Mouse (Mus musculus) right cerebral cortex, adult 18-20 months (tissue): ENCODE measurements around the gene Elf2.
"Not testable (repeated sequence)": the region's sequence is repeated elsewhere in the genome, so short reads cannot be mapped to it uniquely, and the experiment has no call there.

Source experiments
- DNase-seq: peaks from one replicate; pipeline ENCODE4 v3.0.0; 2022; ENCODE audit warnings: mixed read lengths

The Elf2 gene

GRCm38 (mm10) chr3:51327817-51328216 is 12.6 kb downstream of the Elf2 start:
- DNase-seq = no peak

GRCm38 (mm10) chr3:51327429-51327797 is 13.1 kb downstream of the Elf2 start:
- DNase-seq = no peak

DNA sequence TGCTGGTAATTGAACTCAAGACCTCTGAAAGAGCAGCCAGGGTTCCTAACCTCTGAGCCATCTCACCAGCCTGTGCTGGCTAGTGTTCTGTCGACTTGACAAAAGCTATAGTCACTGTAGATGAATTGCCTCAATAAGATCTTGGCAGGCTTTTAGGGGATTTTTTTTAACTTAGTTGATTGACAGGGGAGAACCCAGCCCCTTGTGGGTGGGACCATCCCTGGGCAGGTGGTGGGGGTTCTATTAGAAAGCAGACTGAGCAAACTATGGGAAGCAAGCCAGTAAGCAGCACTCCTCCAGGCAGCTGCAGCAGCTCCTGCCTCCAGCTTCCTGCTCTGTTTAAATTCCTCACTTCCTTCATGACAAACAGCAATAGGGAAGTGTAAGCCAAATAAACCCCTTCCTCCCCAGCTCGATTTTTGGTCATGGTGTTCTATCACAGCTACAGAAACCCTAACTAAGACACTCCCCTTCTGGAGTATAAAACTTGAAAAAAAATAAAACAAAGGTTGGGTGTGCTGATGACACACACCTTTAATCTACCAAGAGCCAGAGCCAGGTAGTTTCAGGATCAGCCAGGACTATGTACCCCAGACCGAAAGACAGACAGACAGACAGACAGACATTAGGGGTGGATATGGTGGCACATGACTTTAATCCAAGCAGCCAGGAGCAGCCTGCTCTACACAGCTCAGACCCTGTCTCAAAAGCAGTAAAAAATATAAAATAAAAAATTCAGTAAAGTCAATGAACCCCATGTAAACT is 13.6 kb downstream of the Elf2 start:
- peak; percentile 18 for DNase-seq

DNA sequence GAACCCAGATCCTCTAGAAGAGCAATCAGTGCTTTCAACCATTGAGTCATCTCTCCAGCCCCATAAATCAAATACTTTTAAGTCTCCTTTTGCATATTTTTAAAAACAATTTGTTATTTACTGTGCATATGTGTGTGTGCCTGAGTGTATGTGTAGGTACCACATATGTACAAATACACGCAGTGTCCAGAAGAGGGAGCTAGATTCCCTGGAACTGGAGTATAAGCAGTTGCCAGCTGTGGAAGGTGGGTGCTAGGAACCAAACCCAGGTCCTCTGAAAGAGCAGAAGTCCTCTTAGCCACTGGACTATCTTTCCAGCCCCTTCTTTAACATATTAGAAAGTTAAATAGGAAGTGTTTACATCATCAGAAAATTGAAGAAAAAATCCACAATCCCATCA is 15.0 kb downstream of the Elf2 start:
- no peak for DNase-seq

DNA sequence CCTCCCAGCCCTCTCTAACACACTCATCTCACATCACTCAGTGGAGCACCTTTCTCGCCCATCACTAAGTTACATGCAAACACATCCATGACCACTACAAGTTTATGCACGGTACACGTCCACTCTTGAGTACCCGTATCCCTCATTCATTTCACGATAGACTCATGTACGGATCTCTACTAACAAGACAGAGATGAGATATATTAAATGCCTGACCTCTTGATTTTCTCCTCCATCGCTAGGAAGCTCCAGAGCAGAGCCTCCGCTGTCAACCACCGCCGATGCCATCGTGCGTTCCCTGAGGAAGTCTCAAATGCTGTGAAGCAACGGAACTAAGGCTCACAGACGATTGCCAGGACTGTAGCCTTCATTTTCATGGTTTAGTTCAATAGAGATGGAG is 17.5 kb downstream of the Elf2 start:
- DNase-seq = no peak

- DNase-seq = no peak
Measured at GRCm38 (mm10) chr3:51322326-51322725, 18.1 kb downstream of the Elf2 start.

GRCm38 (mm10) chr3:51321141-51321540 is 19.3 kb downstream of the Elf2 start:
- DNase-seq = no peak

GRCm38 (mm10) chr3:51318053-51318452 is 22.4 kb downstream of the Elf2 start:
- DNase-seq = not testable (repeated sequence)

GRCm38 (mm10) chr3:51316876-51317275 is 23.6 kb downstream of the Elf2 start:
- DNase-seq = no peak

- no peak for DNase-seq
Measured at GRCm38 (mm10) chr3:51311638-51312037, 28.8 kb downstream of the Elf2 start.

GRCm38 (mm10) chr3:51310098-51310497 is 30.4 kb downstream of the Elf2 start:
- no peak for DNase-seq

GRCm38 (mm10) chr3:51306621-51307020 is 33.8 kb downstream of the Elf2 start:
- DNase-seq = no peak

GRCm38 (mm10) chr3:51305961-51306360 is 34.5 kb downstream of the Elf2 start:
- DNase-seq = no peak

- DNase-seq = no peak
Measured at GRCm38 (mm10) chr3:51302971-51303476, 37.4 kb downstream of the Elf2 start.

- DNase-seq = no peak
Measured at GRCm38 (mm10) chr3:51301583-51301982, 38.9 kb downstream of the Elf2 start.

GRCm38 (mm10) chr3:51296790-51297189 is 43.7 kb downstream of the Elf2 start:
- DNase-seq = no peak

- peak; percentile 46 for DNase-seq
Measured at GRCm38 (mm10) chr3:51295225-51295624, 45.2 kb downstream of the Elf2 start.

- DNase-seq = no peak
Measured at GRCm38 (mm10) chr3:51294251-51294650, 46.2 kb downstream of the Elf2 start.

DNA sequence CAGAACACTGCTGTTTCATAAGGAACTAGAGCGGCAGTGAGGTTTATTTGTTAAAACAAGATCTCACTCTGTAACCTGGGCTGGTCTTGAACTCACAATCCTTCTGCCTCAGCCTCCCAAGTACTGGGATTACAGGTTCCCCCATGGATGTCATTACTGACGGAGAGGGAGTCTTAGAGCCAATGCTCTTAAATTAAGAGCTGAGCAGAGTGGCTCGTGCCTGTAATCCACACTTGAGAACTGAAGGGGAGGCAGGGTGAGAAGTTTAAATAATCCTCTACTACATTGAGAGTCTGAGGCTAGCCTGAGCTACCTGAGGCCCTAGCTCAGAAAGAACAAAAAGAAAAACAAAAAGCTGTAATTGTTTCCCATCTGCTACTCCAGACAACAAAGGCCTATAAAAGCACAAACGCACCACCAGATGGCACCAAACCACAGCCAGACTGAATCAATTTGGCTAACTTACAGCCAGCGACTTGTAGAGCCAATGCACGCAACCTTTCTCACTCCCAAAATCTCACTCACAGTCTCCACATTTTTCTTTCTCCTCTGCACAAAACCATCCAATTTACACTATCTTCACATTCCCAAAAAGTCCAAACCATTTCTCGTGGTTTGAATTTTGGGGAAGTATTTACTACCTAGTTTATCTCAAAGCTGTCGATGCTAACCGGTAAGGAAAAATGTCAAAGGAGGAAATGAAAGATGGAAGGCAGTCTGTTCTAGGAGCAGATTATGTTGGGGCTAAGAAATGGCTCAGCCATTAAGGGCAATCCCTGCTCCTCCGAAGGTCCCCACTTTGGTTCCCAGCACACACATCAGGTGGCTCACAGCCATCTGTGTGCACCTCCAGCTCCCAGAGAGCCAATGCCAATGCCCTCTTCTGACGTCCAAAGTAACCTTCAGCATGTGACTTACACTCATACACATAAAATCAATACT is 51.3 kb downstream of the Elf2 start:
- peak; percentile 79 for DNase-seq

- DNase-seq = no peak
Measured at GRCm38 (mm10) chr3:51284375-51284774, 56.1 kb downstream of the Elf2 start.

GRCm38 (mm10) chr3:51281727-51282126 is 58.7 kb downstream of the Elf2 start:
- DNase-seq = no peak

DNA sequence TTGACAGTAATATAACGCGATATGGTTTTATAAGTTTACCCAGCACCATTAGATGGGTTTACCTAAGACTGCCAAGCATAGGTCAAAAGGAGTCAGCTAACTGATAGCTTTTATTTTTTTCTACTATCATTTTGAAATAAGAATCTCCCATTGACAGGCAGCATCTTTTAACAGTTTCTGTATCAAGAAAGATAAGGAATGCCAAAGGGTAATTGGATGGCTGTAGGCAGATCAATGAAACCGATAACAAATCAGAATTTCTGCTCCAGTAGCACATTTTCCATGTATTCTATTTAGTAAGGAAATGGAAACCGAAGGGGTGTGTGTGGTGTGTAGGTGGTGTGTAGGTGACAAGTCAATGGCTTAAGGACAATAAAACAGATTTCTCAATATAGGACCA is 62.0 kb downstream of the Elf2 start:
- DNase-seq = no peak
